Mouse (Mus musculus) olfactory bulb, adult 2 months (tissue): ENCODE measurements around the gene Masp1.

Experiments
- CTCF ChIP-seq: fragments of 200-500 bp; IDR thresholded peaks from 2 replicates; pipeline ENCODE4 v1.5.1; 2012; ENCODE audit warnings: low read depth, mild to moderate bottlenecking, low read length, moderate library complexity; ENCODE audit not compliant: insufficient read depth
- POLR2A ChIP-seq: fragments of 200-500 bp; IDR thresholded peaks from 2 replicates; pipeline ENCODE4 v1.6.1; 2012; ENCODE audit warnings: mild to moderate bottlenecking, low read depth, low read length, moderate library complexity; ENCODE audit not compliant: insufficient read depth

- TF ChIP-seq CTCF (no peak), POLR2A (no peak)
Observed at GRCm38 (mm10) chr16:23427701-23428100, 92.9 kb downstream of the Masp1 start.
